Mouse (Mus musculus) erythroblast, embryonic 14.5 days (primary cell): Measurements from ENCODE around the gene Tcea2. TPM values are rescaled to one million over a fixed set of nuclear protein-coding genes. Genes with fewer than 3 reads are reported as not detected.

Experiments used
- H3K27me3 ChIP-seq: 2 replicates; pipeline ENCODE4 v1.6.1; 2012; ENCODE audit warnings: inconsistent platforms; ENCODE audit not compliant: control insufficient read depth
- H3K36me3 ChIP-seq: 2 replicates; pipeline ENCODE4 v1.6.1; 2012; ENCODE audit warnings: mild to moderate bottlenecking, inconsistent platforms; ENCODE audit not compliant: control insufficient read depth
- H3K4me1 ChIP-seq: 2 replicates; pipeline ENCODE4 v1.6.1; 2012; ENCODE audit warnings: inconsistent platforms; ENCODE audit not compliant: control insufficient read depth
- H3K4me3 ChIP-seq: replicated peaks from 2 replicates; pipeline ENCODE3; 2012; ENCODE audit warnings: moderate library complexity, mild to moderate bottlenecking, inconsistent platforms
- H3K9me3 ChIP-seq: 2 replicates; pipeline ENCODE4 v1.6.1; 2012; ENCODE audit warnings: low read length, inconsistent platforms, mixed read lengths; ENCODE audit not compliant: control insufficient read depth
- GATA1 ChIP-seq: IDR thresholded peaks from 2 replicates; pipeline ENCODE4 v1.6.1; 2012; ENCODE audit warnings: low read length, inconsistent platforms, mixed read lengths
- TAL1 ChIP-seq: IDR thresholded peaks from 3 replicates; pipeline ENCODE4 v1.6.1; 2012; ENCODE audit warnings: low read length, inconsistent platforms, mixed read lengths
- polyA plus RNA-seq: library from polyadenylated mRNA; stranded (reverse); fragments of >175 nt; gene quantifications from 2 replicates; pipeline ENCODE4 v1.2.3, GENCODE M21; 2012

Gene Tcea2
- 0.02 TPM in 1 of 2 replicates, not detected in the other for polyA plus RNA-seq

DNA sequence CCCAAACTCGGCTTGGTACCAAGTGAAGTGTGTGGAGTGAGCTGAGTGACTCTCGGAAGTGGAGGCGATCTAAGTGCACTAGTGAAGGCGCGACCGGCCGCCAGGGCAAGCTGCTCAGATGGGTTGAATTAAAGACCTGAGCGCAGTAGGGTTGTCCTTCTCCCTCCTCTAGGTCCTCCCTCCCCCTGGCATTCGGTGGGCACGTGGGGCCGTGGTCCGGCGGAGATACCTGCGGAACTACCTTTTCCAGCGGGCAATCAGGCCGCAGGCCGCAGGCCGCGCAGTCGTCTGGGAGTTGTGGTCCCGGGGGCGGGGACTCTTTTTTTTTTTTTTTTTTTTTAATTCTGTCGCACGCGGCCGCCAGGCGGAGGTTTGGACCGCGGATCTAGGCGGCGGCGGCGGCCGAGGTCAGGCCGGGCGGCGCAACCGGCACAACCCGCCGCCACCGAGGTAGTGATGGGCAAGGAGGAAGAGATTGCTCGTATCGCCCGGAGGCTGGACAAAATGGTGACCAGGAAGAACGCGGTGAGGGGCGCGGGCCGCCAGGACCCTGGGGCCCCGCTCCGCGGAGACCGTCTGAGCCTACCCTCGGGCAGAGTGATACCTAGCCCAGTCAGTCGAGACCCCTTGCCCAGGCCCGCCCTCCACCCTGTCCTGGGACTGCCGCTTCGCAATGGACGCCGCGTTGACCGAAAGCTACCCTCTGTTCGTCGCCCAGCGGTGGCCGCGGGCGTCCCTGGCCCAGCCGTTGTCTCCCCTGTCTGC, at the start of gene Tcea2:
Gene Tcea2 (plus strand): TSS at position 360 of the 765 bp plus-strand sequence.
- Histone ChIP-seq H3K9me3 (no peaks in the 10 kb centered on the region), H3K4me1 (peaks cover 21% of the 10 kb centered on the region), H3K27me3 (peaks cover 32% of the 10 kb centered on the region), H3K4me3 (peak within 1 kb of the TSS; percentile 61), H3K36me3 (no peaks in the 10 kb centered on the region)
- TF ChIP-seq TAL1 (no peak), GATA1 (no peak)

DNA sequence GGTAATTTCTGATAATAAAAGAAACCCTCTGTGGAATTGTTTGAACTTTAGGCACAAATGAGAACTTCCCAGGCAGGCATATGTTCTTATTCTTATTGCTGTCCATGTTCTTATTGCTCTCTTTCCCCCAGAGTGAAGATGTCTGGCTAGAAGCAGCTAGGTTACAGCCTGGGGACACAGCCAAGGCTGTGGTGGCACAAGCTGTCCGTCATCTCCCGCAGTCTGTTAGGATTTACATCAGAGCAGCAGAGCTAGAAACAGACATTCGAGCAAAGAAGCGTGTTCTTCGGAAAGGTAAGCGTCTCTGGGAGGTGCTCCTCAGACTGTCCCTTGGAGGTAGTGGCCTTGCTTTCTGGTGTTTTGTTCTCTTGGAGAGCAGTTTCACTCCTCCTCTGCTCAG, 47.5 kb upstream of the Tcea2 start:
- H3K27me3 ChIP-seq, result no peaks in the 10 kb centered on the region
- no peaks in the 10 kb centered on the region for H3K4me1 ChIP-seq
- no peak overlapping the region for H3K4me3 ChIP-seq
- TF ChIP-seq TAL1, result no peak
- no peak for TF ChIP-seq GATA1
- H3K9me3 ChIP-seq, result no peaks in the 10 kb centered on the region
- peaks cover 78% of the 10 kb centered on the region for H3K36me3 ChIP-seq

GRCm38 (mm10) chr2:181635865-181636264, 44.2 kb upstream of the Tcea2 start:
- H3K4me1 ChIP-seq, result peaks cover 3% of the 10 kb centered on the region
- H3K27me3 ChIP-seq, result no peaks in the 10 kb centered on the region
- no peaks in the 10 kb centered on the region for H3K9me3 ChIP-seq
- H3K4me3 ChIP-seq, result no peak overlapping the region
- H3K36me3 ChIP-seq, result peaks cover 87% of the 10 kb centered on the region
- TF ChIP-seq GATA1, result no peak
- TF ChIP-seq TAL1, result no peak

GRCm38 (mm10) chr2:181644361-181644760, 35.7 kb upstream of the Tcea2 start:
- no peak for TF ChIP-seq TAL1
- no peak for TF ChIP-seq GATA1
- no peaks in the 10 kb centered on the region for H3K9me3 ChIP-seq
- H3K4me3 ChIP-seq, result no peak overlapping the region
- H3K36me3 ChIP-seq, result peaks cover 93% of the 10 kb centered on the region
- no peaks in the 10 kb centered on the region for H3K27me3 ChIP-seq
- H3K4me1 ChIP-seq, result peaks cover 1% of the 10 kb centered on the region

- H3K9me3 ChIP-seq, result no peaks in the 10 kb centered on the region
- no peak overlapping the region for H3K4me3 ChIP-seq
- H3K27me3 ChIP-seq, result no peaks in the 10 kb centered on the region
- peaks cover 93% of the 10 kb centered on the region for H3K36me3 ChIP-seq
- no peaks in the 10 kb centered on the region for H3K4me1 ChIP-seq
- TF ChIP-seq GATA1 (no peak), TAL1 (no peak)
Measured at GRCm38 (mm10) chr2:181645666-181646065, 34.4 kb upstream of the Tcea2 start.

DNA sequence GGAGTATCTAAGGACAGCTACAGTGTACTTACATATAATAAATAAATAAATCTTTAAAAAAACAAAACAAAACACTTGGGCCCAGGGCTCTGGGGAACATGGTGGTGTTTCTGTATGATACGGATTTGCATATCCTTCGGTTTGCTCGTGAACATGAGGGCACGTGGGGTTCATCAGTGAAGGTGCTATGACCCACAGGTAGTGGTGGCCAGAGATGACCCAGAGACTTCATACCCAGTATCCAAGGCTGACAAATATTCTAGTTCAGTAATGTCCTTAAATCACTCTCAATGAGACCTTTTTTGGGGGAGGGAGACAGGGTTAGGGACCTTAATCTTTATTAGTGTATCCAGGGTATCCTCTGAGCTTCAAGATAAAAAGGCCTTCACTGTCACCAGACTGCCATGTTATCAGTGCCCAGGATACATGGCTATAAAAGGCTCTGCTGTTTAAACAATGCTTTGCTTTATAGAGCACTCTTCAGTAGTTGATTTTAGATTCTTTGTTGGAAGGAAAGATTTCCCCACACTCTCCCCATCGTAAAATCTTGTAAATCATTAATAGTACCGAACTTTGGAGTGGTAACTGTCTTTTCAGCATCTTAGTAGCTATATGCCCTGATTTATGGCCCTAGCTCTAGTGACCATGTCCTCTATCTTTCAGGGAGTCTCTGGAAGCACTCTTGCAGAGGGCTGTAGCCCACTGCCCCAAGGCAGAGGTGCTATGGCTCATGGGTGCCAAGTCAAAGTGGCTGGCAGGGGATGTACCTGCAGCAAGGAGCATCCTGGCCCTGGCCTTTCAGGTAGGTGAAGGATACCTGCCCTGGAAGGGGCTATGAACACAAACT, 33.3 kb upstream of the Tcea2 start:
- Histone ChIP-seq H3K9me3 (no peaks in the 10 kb centered on the region), H3K27me3 (no peaks in the 10 kb centered on the region), H3K4me1 (no peaks in the 10 kb centered on the region), H3K36me3 (peaks cover 88% of the 10 kb centered on the region), H3K4me3 (no peak overlapping the region)
- TF ChIP-seq TAL1 (no peak), GATA1 (no peak)

GRCm38 (mm10) chr2:181648926-181649325, 31.2 kb upstream of the Tcea2 start:
- H3K4me3 ChIP-seq, result no peak overlapping the region
- no peaks in the 10 kb centered on the region for H3K27me3 ChIP-seq
- peaks cover 92% of the 10 kb centered on the region for H3K36me3 ChIP-seq
- H3K9me3 ChIP-seq, result no peaks in the 10 kb centered on the region
- H3K4me1 ChIP-seq, result no peaks in the 10 kb centered on the region
- no peak for TF ChIP-seq TAL1
- TF ChIP-seq GATA1, result no peak

DNA sequence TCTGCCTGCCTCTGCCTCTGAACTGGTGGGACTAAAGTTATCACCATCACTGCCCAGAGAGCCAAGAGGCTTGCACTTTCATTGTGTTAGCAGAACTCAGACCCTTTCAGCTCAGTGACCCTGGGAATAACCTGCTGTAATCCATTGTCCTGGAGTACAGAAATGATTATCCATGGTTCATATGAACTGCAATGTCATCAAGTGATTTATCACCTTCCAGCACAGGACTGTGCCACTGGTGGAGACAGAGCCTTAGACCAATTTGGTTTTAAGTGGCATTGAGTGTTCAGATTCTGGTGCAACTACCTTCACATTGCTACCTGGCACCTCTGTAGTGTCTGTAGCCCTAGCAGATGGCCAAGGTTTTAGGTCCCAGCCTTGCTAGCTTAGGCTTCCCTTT, 27.0 kb upstream of the Tcea2 start:
- Histone ChIP-seq H3K9me3 (no peaks in the 10 kb centered on the region), H3K4me1 (no peaks in the 10 kb centered on the region), H3K36me3 (peaks cover 87% of the 10 kb centered on the region), H3K27me3 (no peaks in the 10 kb centered on the region), H3K4me3 (no peak overlapping the region)
- no peak for TF ChIP-seq GATA1
- TF ChIP-seq TAL1, result no peak

- Histone ChIP-seq H3K36me3 (peaks cover 84% of the 10 kb centered on the region), H3K4me1 (no peaks in the 10 kb centered on the region), H3K27me3 (no peaks in the 10 kb centered on the region), H3K4me3 (no peak overlapping the region), H3K9me3 (no peaks in the 10 kb centered on the region)
- TF ChIP-seq GATA1, result no peak
- TF ChIP-seq TAL1, result no peak
Measured at GRCm38 (mm10) chr2:181653523-181653922, 26.6 kb upstream of the Tcea2 start.
